Mouse (Mus musculus): ENCODE data around the gene Pde4b. TPM values are rescaled to one million over a fixed set of nuclear protein-coding genes. Genes with fewer than 3 reads are reported as not detected.
A peak's percentile ranks its signal among the peaks of the same experiment; 100 is the strongest.

Pde4b gene
- polyA plus RNA-seq, 1 experiment from 2014 or later: 14.6 TPM

GRCm38 (mm10) chr4:102560676-102561280 lies 473.4 kb downstream of the Pde4b start:
- H3K4me1 ChIP-seq (replicated peaks; ENCODE audit: control insufficient read depth, insufficient read depth, low read length): peaks cover 9% of the 10 kb centered on the region; the same call in 1 of the 2 replicates
- no peak overlapping the region for H3K4me3 ChIP-seq (ENCODE audit: low read depth, low read length)
- H3K4me2 ChIP-seq (ENCODE audit: low read length): no peak overlapping the region
- H3K27ac ChIP-seq (ENCODE audit: low read depth): no peak overlapping the region
- DNase-seq (ENCODE audit: low spot score) (no peak), ATAC-seq (replicated peaks; ENCODE audit: low FRiP score, low TSS enrichment, low read depth) (no peak)
- no peak overlapping the region for H3K9ac ChIP-seq (ENCODE audit: low read length)
- no peaks in the 10 kb centered on the region for H3K9me3 ChIP-seq (ENCODE audit: control insufficient read depth, low read length)
- WGBS: 86% methylated on average over 12 of the region's 12 CpGs
- H3K36me3 ChIP-seq (ENCODE audit: control insufficient read depth, insufficient read depth, low read length): no peaks in the 10 kb centered on the region
- no peaks in the 10 kb centered on the region for H3K27me3 ChIP-seq (replicated peaks; ENCODE audit: control insufficient read depth, insufficient read depth, low read length)

GRCm38 (mm10) chr4:102563273-102563855 lies 476.0 kb downstream of the Pde4b start:
- no peaks in the 10 kb centered on the region for H3K36me3 ChIP-seq (ENCODE audit: control insufficient read depth, insufficient read depth, low read length)
- no peak for ATAC-seq (replicated peaks; ENCODE audit: low FRiP score, low TSS enrichment, low read depth)
- 82% methylated on average over 9 of the region's 9 CpGs for WGBS
- no peaks in the 10 kb centered on the region for H3K27me3 ChIP-seq (replicated peaks; ENCODE audit: control insufficient read depth, insufficient read depth, low read length)
- DNase-seq (ENCODE audit: low spot score): no peak
- H3K4me2 ChIP-seq (ENCODE audit: low read length): no peak overlapping the region
- no peak overlapping the region for H3K27ac ChIP-seq (ENCODE audit: low read depth)
- H3K4me1 ChIP-seq (replicated peaks; ENCODE audit: control insufficient read depth, insufficient read depth, low read length): peaks cover 15% of the 10 kb centered on the region
- H3K4me3 ChIP-seq (ENCODE audit: low read depth, low read length): no peak overlapping the region
- H3K9ac ChIP-seq (ENCODE audit: low read length): no peak overlapping the region
- H3K9me3 ChIP-seq (ENCODE audit: control insufficient read depth, low read length): no peaks in the 10 kb centered on the region

- DNase-seq (ENCODE audit: low spot score) (no peak), ATAC-seq (replicated peaks; ENCODE audit: low FRiP score, low TSS enrichment, low read depth) (no peak)
- Histone ChIP-seq H3K27ac (ENCODE audit: low read depth) (no peak overlapping the region), H3K4me3 (ENCODE audit: low read depth, low read length) (no peak overlapping the region), H3K4me1 (replicated peaks; ENCODE audit: control insufficient read depth, insufficient read depth, low read length) (peaks cover 21% of the 10 kb centered on the region), H3K9me3 (ENCODE audit: control insufficient read depth, low read length) (no peaks in the 10 kb centered on the region), H3K36me3 (ENCODE audit: control insufficient read depth, insufficient read depth, low read length) (no peaks in the 10 kb centered on the region), H3K9ac (ENCODE audit: low read length) (no peak overlapping the region), H3K4me2 (ENCODE audit: low read length) (no peak overlapping the region), H3K27me3 (replicated peaks; ENCODE audit: control insufficient read depth, insufficient read depth, low read length) (no peaks in the 10 kb centered on the region)
- 85% methylated on average over 3 of the region's 3 CpGs for WGBS
These were observed 476.9 kb downstream of the Pde4b start for GRCm38 (mm10) chr4:102564286-102564685.

GRCm38 (mm10) chr4:102566421-102566820 lies 479.1 kb downstream of the Pde4b start:
- no peak overlapping the region for H3K4me2 ChIP-seq (ENCODE audit: low read length)
- no peaks in the 10 kb centered on the region for H3K36me3 ChIP-seq (ENCODE audit: control insufficient read depth, insufficient read depth, low read length)
- H3K4me3 ChIP-seq (ENCODE audit: low read depth, low read length): no peak overlapping the region
- no peaks in the 10 kb centered on the region for H3K27me3 ChIP-seq (replicated peaks; ENCODE audit: control insufficient read depth, insufficient read depth, low read length)
- H3K4me1 ChIP-seq (replicated peaks; ENCODE audit: control insufficient read depth, insufficient read depth, low read length): peaks cover 27% of the 10 kb centered on the region
- ATAC-seq (replicated peaks; ENCODE audit: low FRiP score, low TSS enrichment, low read depth): no peak
- no peak overlapping the region for H3K27ac ChIP-seq (ENCODE audit: low read depth)
- no peak for DNase-seq (ENCODE audit: low spot score)
- 32% methylated on average over 1 of the region's 1 CpGs for WGBS
- no peak overlapping the region for H3K9ac ChIP-seq (ENCODE audit: low read length)
- no peaks in the 10 kb centered on the region for H3K9me3 ChIP-seq (ENCODE audit: control insufficient read depth, low read length)

- Histone ChIP-seq H3K4me3 (ENCODE audit: low read depth, low read length) (no peak overlapping the region), H3K4me2 (ENCODE audit: low read length) (no peak overlapping the region), H3K27me3 (replicated peaks; ENCODE audit: control insufficient read depth, insufficient read depth, low read length) (no peaks in the 10 kb centered on the region), H3K9me3 (ENCODE audit: control insufficient read depth, low read length) (no peaks in the 10 kb centered on the region), H3K36me3 (ENCODE audit: control insufficient read depth, insufficient read depth, low read length) (no peaks in the 10 kb centered on the region), H3K27ac (ENCODE audit: low read depth) (no peak overlapping the region), H3K4me1 (replicated peaks; ENCODE audit: control insufficient read depth, insufficient read depth, low read length) (peaks cover 32% of the 10 kb centered on the region), H3K9ac (ENCODE audit: low read length) (no peak overlapping the region)
- DNase-seq (ENCODE audit: low spot score): no peak
- 51% methylated on average over 2 of the region's 2 CpGs for WGBS
- ATAC-seq (replicated peaks; ENCODE audit: low FRiP score, low TSS enrichment, low read depth): no peak
These were observed 479.8 kb downstream of the Pde4b start for GRCm38 (mm10) chr4:102567111-102567510.

GRCm38 (mm10) chr4:102567676-102568254 lies 480.4 kb downstream of the Pde4b start:
- H3K4me2 ChIP-seq (ENCODE audit: low read length): no peak overlapping the region
- no peaks in the 10 kb centered on the region for H3K27me3 ChIP-seq (replicated peaks; ENCODE audit: control insufficient read depth, insufficient read depth, low read length)
- no peaks in the 10 kb centered on the region for H3K9me3 ChIP-seq (ENCODE audit: control insufficient read depth, low read length)
- no peak overlapping the region for H3K27ac ChIP-seq (ENCODE audit: low read depth)
- no peak overlapping the region for H3K9ac ChIP-seq (ENCODE audit: low read length)
- no peaks in the 10 kb centered on the region for H3K36me3 ChIP-seq (ENCODE audit: control insufficient read depth, insufficient read depth, low read length)
- ATAC-seq (replicated peaks; ENCODE audit: low FRiP score, low TSS enrichment, low read depth) (no peak), DNase-seq (ENCODE audit: low spot score) (no peak)
- H3K4me1 ChIP-seq (replicated peaks; ENCODE audit: control insufficient read depth, insufficient read depth, low read length): peaks cover 35% of the 10 kb centered on the region
- 29% methylated on average over 4 of the region's 4 CpGs for whole genome bisulfite sequencing
- no peak overlapping the region for H3K4me3 ChIP-seq (ENCODE audit: low read depth, low read length)

- H3K4me2 ChIP-seq (ENCODE audit: low read length): peak overlapping the region; percentile 75
- no peak for ATAC-seq (replicated peaks; ENCODE audit: low FRiP score, low TSS enrichment, low read depth)
These were observed 481.2 kb downstream of the Pde4b start for GRCm38 (mm10) chr4:102568591-102568990.

GRCm38 (mm10) chr4:102569101-102569583 lies 481.8 kb downstream of the Pde4b start:
- H3K9me3 ChIP-seq (ENCODE audit: control insufficient read depth, low read length): no peaks in the 10 kb centered on the region
- peak overlapping the region; percentile 86 for H3K27ac ChIP-seq (ENCODE audit: low read depth)
- H3K4me3 ChIP-seq (ENCODE audit: low read depth, low read length): no peak overlapping the region
- no peak for DNase-seq (ENCODE audit: low spot score)
- no peaks in the 10 kb centered on the region for H3K27me3 ChIP-seq (replicated peaks; ENCODE audit: control insufficient read depth, insufficient read depth, low read length)
- H3K4me1 ChIP-seq (replicated peaks; ENCODE audit: control insufficient read depth, insufficient read depth, low read length): peaks cover 37% of the 10 kb centered on the region
- H3K4me2 ChIP-seq (ENCODE audit: low read length): peak overlapping the region; percentile 75
- 7% methylated on average over 8 of the region's 8 CpGs for WGBS
- H3K36me3 ChIP-seq (ENCODE audit: control insufficient read depth, insufficient read depth, low read length): no peaks in the 10 kb centered on the region
- ATAC-seq (replicated peaks; ENCODE audit: low FRiP score, low TSS enrichment, low read depth): no peak
- no peak overlapping the region for H3K9ac ChIP-seq (ENCODE audit: low read length)

More at GRCm38 (mm10) chr4:102568591-102568990, 481.2 kb downstream of the Pde4b start:
- Histone ChIP-seq H3K9me3 (ENCODE audit: control insufficient read depth, low read length) (no peaks in the 10 kb centered on the region), H3K9ac (ENCODE audit: low read length) (no peak overlapping the region), H3K4me1 (replicated peaks; ENCODE audit: control insufficient read depth, insufficient read depth, low read length) (peaks cover 37% of the 10 kb centered on the region), H3K4me3 (ENCODE audit: low read depth, low read length) (no peak overlapping the region), H3K27ac (ENCODE audit: low read depth) (peak overlapping the region; percentile 86), H3K27me3 (replicated peaks; ENCODE audit: control insufficient read depth, insufficient read depth, low read length) (no peaks in the 10 kb centered on the region), H3K36me3 (ENCODE audit: control insufficient read depth, insufficient read depth, low read length) (no peaks in the 10 kb centered on the region)
- DNase-seq (ENCODE audit: low spot score): peak; percentile 74
- WGBS: 9% methylated on average over 4 of the region's 4 CpGs

All from intestine, embryonic 14.5 days (tissue).